Mouse (Mus musculus): Measurements from ENCODE around the gene Leng8. TPM values are rescaled to one million over a fixed set of nuclear protein-coding genes. Genes with fewer than 3 reads are reported as not detected.

The Leng8 gene
- polyA plus RNA-seq, 1 experiment: 81.4 TPM

- Histone ChIP-seq H3K4me3 (ENCODE audit: insufficient read depth, low read length) (no peak overlapping the region), H3K4me1 (ENCODE audit: control insufficient read depth, insufficient read depth, low read length) (no peaks in the 10 kb centered on the region), H3K27ac (ENCODE audit: insufficient read depth, low read length) (no peak overlapping the region)
- TF ChIP-seq POLR2A (IDR thresholded peaks at IDR 0.05; ENCODE audit: low read depth, low read length) (no peak), CTCF (IDR thresholded peaks at IDR 0.05; ENCODE audit: borderline replicate concordance, insufficient read depth, low read length) (no peak)
Measured at GRCm38 (mm10) chr7:4111766-4112165, 25.1 kb upstream of the Leng8 start.

DNA sequence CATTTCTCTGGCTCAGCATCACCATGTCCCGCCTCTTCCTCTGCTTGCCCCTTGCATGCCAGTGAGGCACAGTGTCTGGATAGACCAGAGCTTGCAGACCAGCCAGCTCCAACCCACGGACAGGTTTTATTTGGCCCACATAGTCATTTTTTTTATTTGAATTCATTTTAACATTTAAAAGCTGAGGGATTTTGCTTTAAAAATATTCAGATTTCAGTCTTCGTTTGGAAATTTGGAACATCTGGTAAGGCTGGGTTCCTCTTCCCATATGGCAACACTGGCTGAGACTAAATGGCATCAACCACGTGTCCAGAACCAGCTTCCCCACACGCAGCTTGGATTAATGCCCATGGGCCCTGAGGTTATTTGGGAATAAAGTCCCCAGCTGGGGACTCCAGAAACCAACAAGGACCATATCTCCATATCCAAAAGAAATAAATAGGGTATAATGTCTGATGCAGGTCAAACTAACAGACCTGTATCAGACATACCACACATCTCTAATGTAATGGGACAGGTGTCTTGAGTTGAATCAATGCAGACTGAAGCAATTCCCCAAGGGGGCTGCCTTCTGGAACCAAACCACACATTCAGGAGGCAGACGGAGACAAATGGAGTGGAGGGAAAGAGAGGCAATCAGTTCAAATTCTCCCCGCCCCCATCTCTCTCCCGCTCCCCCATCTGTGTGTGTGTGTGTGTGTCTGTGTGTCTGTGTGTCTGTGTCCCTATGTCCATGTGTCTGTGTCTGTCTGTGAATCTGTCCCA lies 19.6 kb upstream of the Leng8 start:
- no peak for TF ChIP-seq CTCF (IDR thresholded peaks at IDR 0.05; ENCODE audit: borderline replicate concordance, insufficient read depth, low read length)
- no peak for TF ChIP-seq POLR2A (IDR thresholded peaks at IDR 0.05; ENCODE audit: low read depth, low read length)
- H3K4me3 ChIP-seq (ENCODE audit: insufficient read depth, low read length): no peak overlapping the region
- H3K4me1 ChIP-seq (ENCODE audit: control insufficient read depth, insufficient read depth, low read length): no peaks in the 10 kb centered on the region
- no peak overlapping the region for H3K27ac ChIP-seq (ENCODE audit: insufficient read depth, low read length)

DNA sequence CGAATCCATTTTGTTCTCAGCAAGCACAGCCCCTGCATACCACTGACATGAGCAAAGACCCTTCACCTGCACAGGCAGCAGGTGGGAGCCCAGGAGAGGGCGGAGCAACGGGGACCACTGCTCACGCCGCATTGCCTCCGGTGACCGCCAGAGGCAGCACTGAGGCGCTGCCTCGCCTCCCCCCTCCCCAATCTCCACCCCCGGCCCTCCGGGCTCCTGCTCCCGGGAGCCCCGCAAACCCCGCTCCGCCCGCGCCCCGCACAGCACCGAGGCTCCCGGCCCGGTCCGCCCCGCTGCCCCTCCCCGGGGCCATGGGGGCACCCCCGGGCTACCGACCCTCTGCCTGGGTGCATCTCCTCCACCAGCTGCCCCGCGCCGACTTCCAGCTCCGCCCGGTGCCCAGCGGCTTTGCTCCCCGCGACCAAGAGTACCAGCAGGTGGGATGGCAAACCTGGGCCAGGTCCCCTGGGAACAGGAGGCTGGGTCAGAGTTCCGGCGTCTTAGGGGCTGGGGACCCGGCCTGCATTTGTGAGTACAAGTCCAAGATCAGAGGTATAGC lies 17.4 kb upstream of the Leng8 start, which contains the start of gene Ttyh1:
Ttyh1 (plus strand) TSS at position 65 of the 559 bp plus-strand sequence.
- Histone ChIP-seq H3K4me1 (ENCODE audit: control insufficient read depth, insufficient read depth, low read length) (no peaks in the 10 kb centered on the region), H3K27ac (ENCODE audit: insufficient read depth, low read length) (no peak within 1 kb of the TSS), H3K4me3 (ENCODE audit: insufficient read depth, low read length) (no peak within 1 kb of the TSS)
- TF ChIP-seq CTCF (IDR thresholded peaks at IDR 0.05; ENCODE audit: borderline replicate concordance, insufficient read depth, low read length) (peak; percentile 34; the same call in 1 of the 2 replicates), POLR2A (IDR thresholded peaks at IDR 0.05; ENCODE audit: low read depth, low read length) (no peak)

DNA sequence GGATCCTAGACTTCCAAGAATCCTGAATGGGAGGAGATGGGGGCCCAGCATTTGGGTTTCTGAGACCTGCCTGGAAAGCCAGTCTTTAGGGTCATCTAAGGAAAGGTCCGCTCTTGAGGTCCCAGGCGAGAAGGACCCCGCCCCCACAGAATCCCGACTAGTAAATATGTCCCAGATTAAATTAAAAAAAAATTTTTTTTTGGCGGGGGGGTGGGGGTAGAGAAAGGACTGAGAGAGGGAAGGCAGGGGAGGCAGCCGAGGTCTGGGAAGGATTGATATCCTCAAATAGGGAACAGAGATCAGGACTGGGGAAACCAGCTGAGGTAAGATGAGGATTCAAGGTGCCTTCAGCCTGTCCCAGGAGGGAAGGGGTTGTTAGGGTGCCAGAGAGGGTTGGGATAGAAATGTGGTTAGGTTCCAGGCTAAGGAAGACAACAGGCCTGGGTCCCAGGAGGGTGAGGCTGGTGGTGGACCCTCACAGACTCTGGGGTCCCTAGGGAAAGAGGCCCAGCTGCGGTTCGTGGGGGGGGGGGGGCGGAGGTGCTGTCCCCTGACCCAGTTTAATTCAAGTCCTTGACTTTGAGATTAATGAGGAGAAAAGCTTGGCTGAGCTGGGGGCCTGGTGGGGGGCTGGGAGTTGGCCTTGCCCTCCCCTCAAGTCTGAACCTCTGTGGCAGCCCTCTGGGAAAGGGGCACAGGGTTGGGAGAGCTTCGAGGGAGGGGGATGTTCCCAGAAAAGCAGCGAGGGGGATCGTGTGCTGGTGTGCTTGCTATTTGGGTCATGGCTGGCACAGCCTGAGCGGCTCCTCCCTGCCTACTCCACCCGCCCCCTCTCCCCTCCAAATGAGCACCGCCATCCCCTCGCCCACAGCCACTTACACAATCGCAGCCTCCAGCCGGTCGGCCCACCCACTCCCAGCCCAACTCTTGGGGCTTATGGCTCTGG lies 16.6 kb upstream of the Leng8 start:
- no peak overlapping the region for H3K27ac ChIP-seq (ENCODE audit: insufficient read depth, low read length)
- TF ChIP-seq CTCF (IDR thresholded peaks at IDR 0.05; ENCODE audit: borderline replicate concordance, insufficient read depth, low read length) (no peak), POLR2A (IDR thresholded peaks at IDR 0.05; ENCODE audit: low read depth, low read length) (no peak)
- H3K4me1 ChIP-seq (ENCODE audit: control insufficient read depth, insufficient read depth, low read length): no peaks in the 10 kb centered on the region
- no peak overlapping the region for H3K4me3 ChIP-seq (ENCODE audit: insufficient read depth, low read length)

- H3K4me3 ChIP-seq (ENCODE audit: insufficient read depth, low read length): no peak overlapping the region
- no peak for TF ChIP-seq CTCF (IDR thresholded peaks at IDR 0.05; ENCODE audit: borderline replicate concordance, insufficient read depth, low read length)
- no peaks in the 10 kb centered on the region for H3K4me1 ChIP-seq (ENCODE audit: control insufficient read depth, insufficient read depth, low read length)
- no peak overlapping the region for H3K27ac ChIP-seq (ENCODE audit: insufficient read depth, low read length)
Measured at GRCm38 (mm10) chr7:4122076-4122768, 14.6 kb upstream of the Leng8 start.

GRCm38 (mm10) chr7:4122783-4123182 lies 14.1 kb upstream of the Leng8 start:
- no peaks in the 10 kb centered on the region for H3K4me1 ChIP-seq (ENCODE audit: control insufficient read depth, insufficient read depth, low read length)
- no peak for TF ChIP-seq CTCF (IDR thresholded peaks at IDR 0.05; ENCODE audit: borderline replicate concordance, insufficient read depth, low read length)
- no peak for TF ChIP-seq POLR2A (IDR thresholded peaks at IDR 0.05; ENCODE audit: low read depth, low read length)
- no peak overlapping the region for H3K4me3 ChIP-seq (ENCODE audit: insufficient read depth, low read length)
- no peak overlapping the region for H3K27ac ChIP-seq (ENCODE audit: insufficient read depth, low read length)

- no peak overlapping the region for H3K4me3 ChIP-seq (ENCODE audit: insufficient read depth, low read length)
- no peak for TF ChIP-seq POLR2A (IDR thresholded peaks at IDR 0.05; ENCODE audit: low read depth, low read length)
- TF ChIP-seq CTCF (IDR thresholded peaks at IDR 0.05; ENCODE audit: borderline replicate concordance, insufficient read depth, low read length): no peak
- H3K27ac ChIP-seq (ENCODE audit: insufficient read depth, low read length): no peak overlapping the region
- H3K4me1 ChIP-seq (ENCODE audit: control insufficient read depth, insufficient read depth, low read length): no peaks in the 10 kb centered on the region
Measured at GRCm38 (mm10) chr7:4123732-4124131, 13.1 kb upstream of the Leng8 start.

GRCm38 (mm10) chr7:4124315-4124759 lies 12.5 kb upstream of the Leng8 start:
- Histone ChIP-seq H3K4me3 (ENCODE audit: insufficient read depth, low read length) (no peak overlapping the region), H3K4me1 (ENCODE audit: control insufficient read depth, insufficient read depth, low read length) (no peaks in the 10 kb centered on the region), H3K27ac (ENCODE audit: insufficient read depth, low read length) (no peak overlapping the region)
- no peak; the same call in 1 of the 2 replicates for TF ChIP-seq CTCF (IDR thresholded peaks at IDR 0.05; ENCODE audit: borderline replicate concordance, insufficient read depth, low read length)
- TF ChIP-seq POLR2A (IDR thresholded peaks at IDR 0.05; ENCODE audit: low read depth, low read length): no peak

DNA sequence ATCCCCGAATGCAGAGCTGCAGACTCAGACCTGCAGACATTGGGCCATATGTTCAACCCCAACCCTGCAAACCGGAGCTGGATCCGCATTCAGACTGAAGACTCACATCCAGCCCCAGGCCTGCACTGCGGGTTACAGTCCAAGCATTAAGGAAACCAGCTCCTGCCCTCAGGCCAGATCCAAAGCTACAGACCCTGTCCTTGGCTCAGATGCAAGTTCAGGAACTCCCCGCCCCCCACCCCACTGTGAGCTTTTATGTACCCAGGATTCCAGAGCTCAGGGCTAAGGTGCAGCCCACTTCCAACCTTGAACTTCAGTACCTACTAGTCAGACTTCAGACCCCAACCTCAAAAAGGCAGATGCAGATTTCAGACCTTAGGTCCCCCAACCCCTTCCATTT lies 12.0 kb upstream of the Leng8 start:
- TF ChIP-seq CTCF (IDR thresholded peaks at IDR 0.05; ENCODE audit: borderline replicate concordance, insufficient read depth, low read length) (no peak), POLR2A (IDR thresholded peaks at IDR 0.05; ENCODE audit: low read depth, low read length) (no peak)
- H3K4me3 ChIP-seq (ENCODE audit: insufficient read depth, low read length): no peak overlapping the region
- no peaks in the 10 kb centered on the region for H3K4me1 ChIP-seq (ENCODE audit: control insufficient read depth, insufficient read depth, low read length)
- H3K27ac ChIP-seq (ENCODE audit: insufficient read depth, low read length): no peak overlapping the region
